ENCODE assay signal across 25 mouse cellular contexts in genomic region chr11:94702216-94702610, GRCm38 (mm10). TPM values are rescaled to one million over a fixed set of nuclear protein-coding genes. Genes with fewer than 3 reads are reported as not detected.
DNase-seq lines count a peak whose midpoint lies in the region; ATAC-seq and TF ChIP-seq lines count a peak whose summit lies in the region.
"Had no signal": no experiment of that assay in that cellular context is flagged by ENCODE, and none has a peak within 500 bp of the region (broad histone marks: within the 10 kb centered on the region; RNA-seq: fewer than 3 reads in every experiment).

No protein-coding gene starts in this region.

- H3K9ac ChIP-seq in hindbrain, postnatal 0 days (replicated peaks; ENCODE audit: low read length): no peak overlapping the region
- no peak overlapping the region for H3K9ac ChIP-seq in hindbrain, embryonic 12.5 days
- no peak overlapping the region for H3K9ac ChIP-seq in midbrain, embryonic 11.5 days (ENCODE audit: low read length)
- H3K9ac ChIP-seq in midbrain, embryonic 15.5 days: no peak overlapping the region
- no peak overlapping the region for H3K9ac ChIP-seq in stomach, embryonic 16.5 days (ENCODE audit: low read length)
- H3K9ac ChIP-seq: embryonic facial prominence, embryonic 13.5 days; forebrain, postnatal 0 days; heart, embryonic 13.5 days; midbrain, embryonic 12.5 days had no signal

- H3K4me1 ChIP-seq in hindbrain, postnatal 0 days (ENCODE audit: insufficient read depth, low read length): 0 out of 2 replicates have a peak, but pooled peaks cover 5% of the 10 kb centered on the region
- peaks cover 16% of the 10 kb centered on the region for H3K4me1 ChIP-seq in hindbrain, embryonic 12.5 days
- H3K4me1 ChIP-seq in midbrain, embryonic 11.5 days (ENCODE audit: control insufficient read depth, insufficient read depth, low read length): no peaks in the 10 kb centered on the region
- no peaks in the 10 kb centered on the region for H3K4me1 ChIP-seq in midbrain, embryonic 15.5 days
- H3K4me1 ChIP-seq in stomach, embryonic 16.5 days (ENCODE audit: control insufficient read depth, insufficient read depth, low read length): peaks cover 22% of the 10 kb centered on the region

- no peak overlapping the region for H3K4me3 ChIP-seq in hindbrain, postnatal 0 days (ENCODE audit: low read length)
- no peak overlapping the region for H3K4me3 ChIP-seq in hindbrain, embryonic 12.5 days
- no peak overlapping the region for H3K4me3 ChIP-seq in midbrain, embryonic 11.5 days (ENCODE audit: low read depth, low read length)
- no peak overlapping the region for H3K4me3 ChIP-seq in midbrain, embryonic 15.5 days
- H3K4me3 ChIP-seq in stomach, embryonic 16.5 days (replicated peaks; ENCODE audit: low read length): 0 out of 2 replicates have a peak overlapping the region, but pooled peaks have one; percentile 1
- H3K4me3 ChIP-seq: embryonic facial prominence, embryonic 13.5 days; heart, embryonic 13.5 days; left cerebral cortex, adult 2 months; midbrain, embryonic 12.5 days had no signal

- no peaks in the 10 kb centered on the region for H3K36me3 ChIP-seq in hindbrain, postnatal 0 days (ENCODE audit: insufficient read depth, low read length)
- H3K36me3 ChIP-seq in hindbrain, embryonic 12.5 days: no peaks in the 10 kb centered on the region
- no peaks in the 10 kb centered on the region for H3K36me3 ChIP-seq in midbrain, embryonic 11.5 days (ENCODE audit: control insufficient read depth, insufficient read depth, low read length)
- H3K36me3 ChIP-seq in midbrain, embryonic 15.5 days (replicated peaks): no peaks in the 10 kb centered on the region
- no peaks in the 10 kb centered on the region for H3K36me3 ChIP-seq in stomach, embryonic 16.5 days (ENCODE audit: control insufficient read depth, insufficient read depth, low read length)
- H3K36me3 ChIP-seq: embryonic facial prominence, embryonic 13.5 days; heart, embryonic 13.5 days; midbrain, embryonic 12.5 days had no signal

- H3K27me3 ChIP-seq in hindbrain, postnatal 0 days (ENCODE audit: insufficient read depth, low read length): no peaks in the 10 kb centered on the region
- no peaks in the 10 kb centered on the region for H3K27me3 ChIP-seq in hindbrain, embryonic 12.5 days
- H3K27me3 ChIP-seq in midbrain, embryonic 11.5 days (ENCODE audit: control insufficient read depth, insufficient read depth, low read length): no peaks in the 10 kb centered on the region
- no peaks in the 10 kb centered on the region for H3K27me3 ChIP-seq in midbrain, embryonic 15.5 days (replicated peaks)
- no peaks in the 10 kb centered on the region for H3K27me3 ChIP-seq in stomach, embryonic 16.5 days (ENCODE audit: control insufficient read depth, insufficient read depth, low read length)
- H3K27me3 ChIP-seq: midbrain, embryonic 12.5 days had no signal

- H3K4me2 ChIP-seq in hindbrain, postnatal 0 days (ENCODE audit: low read depth, low read length): peak overlapping the region; percentile 33
- no peak overlapping the region for H3K4me2 ChIP-seq in hindbrain, embryonic 12.5 days (replicated peaks)
- H3K4me2 ChIP-seq in midbrain, embryonic 11.5 days: no peak overlapping the region
- no peak overlapping the region for H3K4me2 ChIP-seq in midbrain, embryonic 15.5 days
- H3K4me2 ChIP-seq in stomach, embryonic 16.5 days (ENCODE audit: low read depth, low read length): peak overlapping the region; percentile 49
- H3K4me2 ChIP-seq: embryonic facial prominence, embryonic 13.5 days; heart, embryonic 13.5 days had no signal

- DNase-seq in adrenal gland, postnatal 10 days: peak; percentile 13
- no peak for DNase-seq in adrenal gland, adult 2 months
- DNase-seq in hindbrain, postnatal 0 days (ENCODE audit: low spot score): no peak
- DNase-seq in midbrain, embryonic 11.5 days (ENCODE audit: low spot score, missing footprints): peak; percentile 69
- DNase-seq in thymus, adult 18-20 months: no peak
- DNase-seq: forebrain, postnatal 0 days; heart, postnatal 36 days; kidney, postnatal 10 days had no signal

- peak overlapping the region; percentile 26; the same call in 1 of the 2 replicates for H3K27ac ChIP-seq in hindbrain, postnatal 0 days
- no peak overlapping the region for H3K27ac ChIP-seq in hindbrain, embryonic 12.5 days
- H3K27ac ChIP-seq in midbrain, embryonic 11.5 days (ENCODE audit: low read depth, low read length): no peak overlapping the region
- H3K27ac ChIP-seq in midbrain, embryonic 15.5 days: no peak overlapping the region
- peak overlapping the region; percentile 47 for H3K27ac ChIP-seq in stomach, embryonic 16.5 days (ENCODE audit: low read length)
- H3K27ac ChIP-seq: embryonic facial prominence, embryonic 13.5 days; heart, embryonic 13.5 days; left cerebral cortex, adult 2 months; macrophage; midbrain, embryonic 12.5 days had no signal

- WGBS in hindbrain, postnatal 0 days: 39% methylated on average over 3 of the region's 3 CpGs
- WGBS in hindbrain, embryonic 12.5 days: 39% methylated on average over 3 of the region's 3 CpGs
- 72% methylated on average over 3 of the region's 3 CpGs for WGBS in midbrain, embryonic 11.5 days
- 59% methylated on average over 3 of the region's 3 CpGs for WGBS in midbrain, embryonic 15.5 days
- 20% methylated on average over 3 of the region's 3 CpGs for WGBS in stomach, embryonic 16.5 days

- no peaks in the 10 kb centered on the region for H3K9me3 ChIP-seq in hindbrain, postnatal 0 days (ENCODE audit: low read length)
- H3K9me3 ChIP-seq in hindbrain, embryonic 12.5 days (replicated peaks): no peaks in the 10 kb centered on the region
- no peaks in the 10 kb centered on the region for H3K9me3 ChIP-seq in midbrain, embryonic 11.5 days (ENCODE audit: control insufficient read depth, low read length)
- H3K9me3 ChIP-seq in midbrain, embryonic 15.5 days: no peaks in the 10 kb centered on the region
- H3K9me3 ChIP-seq in stomach, embryonic 16.5 days (replicated peaks; ENCODE audit: control insufficient read depth, low read length): no peaks in the 10 kb centered on the region
- H3K9me3 ChIP-seq: embryonic facial prominence, embryonic 13.5 days; heart, embryonic 13.5 days; midbrain, embryonic 12.5 days had no signal

- no peak for ATAC-seq in hindbrain, postnatal 0 days
- no peak for ATAC-seq in hindbrain, embryonic 12.5 days (ENCODE audit: low FRiP score)
- ATAC-seq in midbrain, embryonic 11.5 days (ENCODE audit: low FRiP score): no peak
- ATAC-seq in midbrain, embryonic 15.5 days (replicated peaks): no peak
- ATAC-seq in stomach, embryonic 16.5 days (ENCODE audit: insufficient read depth, low FRiP score): no peak
- ATAC-seq: forebrain, postnatal 0 days had no signal

- no peak for TF ChIP-seq CTCF in hindbrain, postnatal 0 days (IDR thresholded peaks at IDR 0.05; ENCODE audit: low read depth)

RNA-seq across cellular contexts. Expression of gene Gm11541, which starts 2.1 kb away (rescaled TPM):
- not detected for total RNA-seq in adrenal gland, postnatal 10 days (2021)
- total RNA-seq in adrenal gland, adult 2 months (2021): not detected
- polyA plus RNA-seq in adrenal gland, adult 2 months (2012; rRNA removed): not detected in 2 replicates
- 0.63 TPM in 1 of 2 replicates, not detected in the other for total RNA-seq in hindbrain, postnatal 0 days (2014; rRNA removed)
- polyA plus RNA-seq in hindbrain, postnatal 0 days (2015; fragmentation: Nextera tagmentation; extraction: Ambion mirVana): 0.39 and 0.42 TPM in 2 replicates
- 0.12 TPM in 1 of 2 replicates, not detected in the other for polyA plus RNA-seq in hindbrain, embryonic 12.5 days (2016; fragmentation: Nextera tagmentation; extraction: Ambion mirVana)
- polyA plus RNA-seq in midbrain, embryonic 11.5 days (2014; fragmentation: Nextera tagmentation; extraction: Ambion mirVana): not detected in 2 replicates
- polyA plus RNA-seq in midbrain, embryonic 15.5 days (2015; fragmentation: Nextera tagmentation; extraction: Ambion mirVana): not detected in 2 replicates
- 0.53 and 0.92 TPM in 2 replicates for polyA plus RNA-seq in stomach, embryonic 16.5 days (2015; fragmentation: Nextera tagmentation; extraction: Ambion mirVana)
- total RNA-seq: adrenal gland, adult 18-20 months; common myeloid progenitor, adult 5-6 weeks; forebrain, postnatal 0 days; gastrocnemius, adult 18-20 months; heart, postnatal 36 days; layer of hippocampus, adult 8-10 months; left cerebral cortex, adult 2 months; MEL; neutrophil, adult 5-6 weeks had no signal
- polyA plus RNA-seq: forebrain, postnatal 0 days; gonadal fat pad, adult 2 months; heart, embryonic 13.5 days; liver, embryonic 16.5 days; macrophage; midbrain, embryonic 12.5 days had no signal

RNA-seq across cellular contexts. Expression of gene Xylt2, which starts 24.9 kb away (rescaled TPM):
- total RNA-seq in adrenal gland, postnatal 10 days (2021): 10 to 100 TPM; 19.8 to 26.5 TPM
- total RNA-seq in adrenal gland, adult 2 months (2021): 10 to 100 TPM; 11.5 to 19.0 TPM
- polyA plus RNA-seq in adrenal gland, adult 2 months (2012; rRNA removed): 51.7 and 60.4 TPM in 2 replicates
- 44.0 and 53.5 TPM in 2 replicates for total RNA-seq in hindbrain, postnatal 0 days (2014; rRNA removed)
- 13.6 and 14.9 TPM in 2 replicates for polyA plus RNA-seq in hindbrain, postnatal 0 days (2015; fragmentation: Nextera tagmentation; extraction: Ambion mirVana)
- polyA plus RNA-seq in hindbrain, embryonic 12.5 days (2016; fragmentation: Nextera tagmentation; extraction: Ambion mirVana): 19.4 and 20.3 TPM in 2 replicates
- 8.2 and 12.0 TPM in 2 replicates for polyA plus RNA-seq in midbrain, embryonic 11.5 days (2014; fragmentation: Nextera tagmentation; extraction: Ambion mirVana)
- polyA plus RNA-seq in midbrain, embryonic 15.5 days (2015; fragmentation: Nextera tagmentation; extraction: Ambion mirVana): 12.8 and 14.5 TPM in 2 replicates
- polyA plus RNA-seq in stomach, embryonic 16.5 days (2015; fragmentation: Nextera tagmentation; extraction: Ambion mirVana): 9.4 and 13.6 TPM in 2 replicates

RNA-seq across cellular contexts. Expression of gene Cdc34b, which starts 39.4 kb away (rescaled TPM):
- total RNA-seq in adrenal gland, postnatal 10 days (2021): under 1 TPM; 0.36 to 0.48 TPM
- total RNA-seq in adrenal gland, adult 2 months (2021): under 1 TPM; 0.31 to 0.40 TPM
- polyA plus RNA-seq in adrenal gland, adult 2 months (2012; rRNA removed): 0.10 and 0.55 TPM in 2 replicates
- total RNA-seq in hindbrain, postnatal 0 days (2014; rRNA removed): 0.18 and 1.2 TPM in 2 replicates
- polyA plus RNA-seq in hindbrain, postnatal 0 days (2015; fragmentation: Nextera tagmentation; extraction: Ambion mirVana): 0.30 TPM in 1 of 2 replicates, not detected in the other
- 0.23 and 0.38 TPM in 2 replicates for polyA plus RNA-seq in hindbrain, embryonic 12.5 days (2016; fragmentation: Nextera tagmentation; extraction: Ambion mirVana)
- polyA plus RNA-seq in midbrain, embryonic 11.5 days (2014; fragmentation: Nextera tagmentation; extraction: Ambion mirVana): 0.22 TPM in 1 of 2 replicates, not detected in the other
- polyA plus RNA-seq in midbrain, embryonic 15.5 days (2015; fragmentation: Nextera tagmentation; extraction: Ambion mirVana): 0.14 TPM in 1 of 2 replicates, not detected in the other
- 0.18 and 0.39 TPM in 2 replicates for polyA plus RNA-seq in stomach, embryonic 16.5 days (2015; fragmentation: Nextera tagmentation; extraction: Ambion mirVana)
- total RNA-seq: forebrain, postnatal 0 days; layer of hippocampus, adult 8-10 months; neutrophil, adult 5-6 weeks had no signal
- polyA plus RNA-seq: embryonic facial prominence, embryonic 13.5 days; forebrain, postnatal 0 days; limb, embryonic 11.5 days; liver, embryonic 16.5 days; macrophage had no signal

RNA-seq across cellular contexts. Expression of gene Eme1, which starts 48.4 kb away (rescaled TPM):
- 1 to 10 TPM; 2.0 to 3.6 TPM for total RNA-seq in adrenal gland, postnatal 10 days (2021)
- total RNA-seq in adrenal gland, adult 2 months (2021): under 1 TPM; 0.29 to 0.31 TPM
- 0.18 and 0.21 TPM in 2 replicates for polyA plus RNA-seq in adrenal gland, adult 2 months (2012; rRNA removed)
- 3.8 TPM in 2 replicates for total RNA-seq in hindbrain, postnatal 0 days (2014; rRNA removed)
- polyA plus RNA-seq in hindbrain, postnatal 0 days (2015; fragmentation: Nextera tagmentation; extraction: Ambion mirVana): 1.9 and 2.4 TPM in 2 replicates
- 20.8 and 21.3 TPM in 2 replicates for polyA plus RNA-seq in hindbrain, embryonic 12.5 days (2016; fragmentation: Nextera tagmentation; extraction: Ambion mirVana)
- polyA plus RNA-seq in midbrain, embryonic 11.5 days (2014; fragmentation: Nextera tagmentation; extraction: Ambion mirVana): 46.8 and 47.7 TPM in 2 replicates
- polyA plus RNA-seq in midbrain, embryonic 15.5 days (2015; fragmentation: Nextera tagmentation; extraction: Ambion mirVana): 3.1 and 3.5 TPM in 2 replicates
- polyA plus RNA-seq in stomach, embryonic 16.5 days (2015; fragmentation: Nextera tagmentation; extraction: Ambion mirVana): 12.7 and 13.2 TPM in 2 replicates
- total RNA-seq: gastrocnemius, adult 18-20 months; left cerebral cortex, adult 2 months had no signal

RNA-seq across cellular contexts. Expression of gene Mrpl27, which starts 48.6 kb away (rescaled TPM):
- total RNA-seq in adrenal gland, postnatal 10 days (2021): 10 to 100 TPM; 92.1 to 96.4 TPM
- total RNA-seq in adrenal gland, adult 2 months (2021): 10 to 100 TPM; 78.0 to 91.6 TPM
- 12.3 and 14.2 TPM in 2 replicates for polyA plus RNA-seq in adrenal gland, adult 2 months (2012; rRNA removed)
- total RNA-seq in hindbrain, postnatal 0 days (2014; rRNA removed): 36.3 and 61.2 TPM in 2 replicates
- polyA plus RNA-seq in hindbrain, postnatal 0 days (2015; fragmentation: Nextera tagmentation; extraction: Ambion mirVana): 178 and 182 TPM in 2 replicates
- 126 and 131 TPM in 2 replicates for polyA plus RNA-seq in hindbrain, embryonic 12.5 days (2016; fragmentation: Nextera tagmentation; extraction: Ambion mirVana)
- polyA plus RNA-seq in midbrain, embryonic 11.5 days (2014; fragmentation: Nextera tagmentation; extraction: Ambion mirVana): 125 and 129 TPM in 2 replicates
- 133 and 138 TPM in 2 replicates for polyA plus RNA-seq in midbrain, embryonic 15.5 days (2015; fragmentation: Nextera tagmentation; extraction: Ambion mirVana)
- 122 and 126 TPM in 2 replicates for polyA plus RNA-seq in stomach, embryonic 16.5 days (2015; fragmentation: Nextera tagmentation; extraction: Ambion mirVana)

Comparison
In these comparisons a context has a peak if more than half of its experiments do, and no peak if none do; other contexts are left out.
1. DNase-seq: peak in adrenal gland, postnatal 10 days (single experiment) and midbrain, embryonic 11.5 days (single experiment); none in adrenal gland, adult 2 months (single experiment), hindbrain, postnatal 0 days (single experiment) and thymus, adult 18-20 months (0 of 2).
2. H3K27ac ChIP-seq: peak in hindbrain, postnatal 0 days (single experiment) and stomach, embryonic 16.5 days (single experiment); none in hindbrain, embryonic 12.5 days (single experiment), midbrain, embryonic 11.5 days (single experiment) and midbrain, embryonic 15.5 days (single experiment).
3. H3K4me2 ChIP-seq: peak in hindbrain, postnatal 0 days (single experiment) and stomach, embryonic 16.5 days (single experiment); none in hindbrain, embryonic 12.5 days (single experiment), midbrain, embryonic 11.5 days (single experiment) and midbrain, embryonic 15.5 days (single experiment).